Mouse (Mus musculus): ENCODE data around the gene Tysnd1.

DNA sequence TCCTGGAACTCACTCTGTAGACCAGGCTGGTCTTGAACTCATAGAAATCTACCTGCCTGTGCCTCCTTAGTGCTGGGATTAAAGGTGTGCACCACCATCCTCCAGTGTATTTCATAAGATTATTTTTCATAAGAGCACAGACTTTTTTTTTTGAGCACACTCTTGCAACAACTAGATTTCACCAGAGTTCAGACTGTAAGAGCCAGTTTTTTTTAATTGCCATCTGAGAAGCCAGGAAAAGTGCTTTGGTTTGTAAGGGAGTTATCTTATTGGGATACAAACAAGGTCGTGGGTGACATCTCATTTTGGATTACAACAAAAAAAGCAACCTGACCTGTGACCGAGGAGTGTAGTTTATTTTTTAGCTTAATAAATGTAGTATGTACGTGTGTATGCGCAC is 41.2 kb upstream of the Tysnd1 start:
- no peak for TF ChIP-seq POLR2A (IDR thresholded peaks at IDR 0.05; ENCODE audit: borderline replicate concordance, insufficient read depth, low read length)
- no peak for TF ChIP-seq CTCF (IDR thresholded peaks at IDR 0.05; ENCODE audit: borderline replicate concordance, insufficient read depth, low read depth, low read length)
